9 mouse cellular contexts compared by ENCODE assay signal in genomic region chr5:3648206-3648848, GRCm38 (mm10). TPM values are rescaled to one million over a fixed set of nuclear protein-coding genes. Genes with fewer than 3 reads are reported as not detected.
DNase-seq lines count a peak whose midpoint lies in the region; ATAC-seq lines count a peak whose summit lies in the region.
"Had no signal": no experiment of that assay in that cellular context is flagged by ENCODE, and none has a peak within 500 bp of the region (broad histone marks: within the 10 kb centered on the region; RNA-seq: fewer than 3 reads in every experiment).

No protein-coding gene starts in this region.

- DNase-seq in embryo, embryonic 10.5 days (ENCODE audit: low spot score) = peak; percentile 11
- no peak for DNase-seq in embryo, embryonic 9.5 days (ENCODE audit: extremely low spot score)
- peak; percentile 11 for DNase-seq in CD4-positive helper T cell, adult 2 months (ENCODE audit: low read depth, low spot score)
- DNase-seq in hindbrain, embryonic 10.5 days (ENCODE audit: low spot score) = no peak
- DNase-seq in layer of hippocampus, postnatal 14 days (ENCODE audit: low spot score in 2 of 2) = no peak
- DNase-seq in gastrocnemius, postnatal 10 days = no peak
- no peak for DNase-seq in thymus, postnatal 36 days

- H3K4me3 ChIP-seq in hindbrain, embryonic 10.5 days = peak overlapping the region; percentile 91
- peak overlapping the region; percentile 99 for H3K4me3 ChIP-seq in liver, embryonic 16.5 days (ENCODE audit: low read depth, low read length)

- 0 out of 2 replicates have a peak, but pooled peaks cover 5% of the 10 kb centered on the region for H3K9me3 ChIP-seq in hindbrain, embryonic 10.5 days
- H3K9me3 ChIP-seq in liver, embryonic 16.5 days (replicated peaks; ENCODE audit: control insufficient read depth, low read length) = no peaks in the 10 kb centered on the region

- peaks cover 14% of the 10 kb centered on the region for H3K4me1 ChIP-seq in hindbrain, embryonic 10.5 days (replicated peaks)
- H3K4me1 ChIP-seq in liver, embryonic 16.5 days (ENCODE audit: control insufficient read depth, low read depth, low read length) = peaks cover 11% of the 10 kb centered on the region

- peaks cover 21% of the 10 kb centered on the region for H3K36me3 ChIP-seq in hindbrain, embryonic 10.5 days
- peaks cover 8% of the 10 kb centered on the region for H3K36me3 ChIP-seq in liver, embryonic 16.5 days (ENCODE audit: control insufficient read depth, insufficient read depth)

- ATAC-seq in liver, embryonic 16.5 days (ENCODE audit: low read depth) = no peak

- H3K27ac ChIP-seq in hindbrain, embryonic 10.5 days = no peak overlapping the region; the same call in 1 of the 2 replicates
- no peak overlapping the region for H3K27ac ChIP-seq in liver, embryonic 16.5 days (ENCODE audit: low read length)

- peak overlapping the region; percentile 77 for H3K4me2 ChIP-seq in liver, embryonic 16.5 days (ENCODE audit: low read depth, low read length)

- H3K27me3 ChIP-seq in hindbrain, embryonic 10.5 days (ENCODE audit: insufficient read depth, poor library complexity, severe bottlenecking) = no peaks in the 10 kb centered on the region
- no peaks in the 10 kb centered on the region for H3K27me3 ChIP-seq in liver, embryonic 16.5 days (ENCODE audit: control insufficient read depth, insufficient read depth, low read depth, low read length)

- H3K9ac ChIP-seq in liver, embryonic 16.5 days (ENCODE audit: low read depth, low read length) = no peak overlapping the region

- WGBS in hindbrain, embryonic 10.5 days = 60% methylated on average over 4 of the region's 4 CpGs
- 38% methylated on average over 4 of the region's 4 CpGs for WGBS in liver, embryonic 16.5 days (ENCODE audit: insufficient replicate concordance)

RNA-seq across cellular contexts. Expression of gene Tmbim7, which starts 2.7 kb away (rescaled TPM):
- polyA plus RNA-seq in hindbrain, embryonic 10.5 days (2016; fragmentation: Nextera tagmentation; extraction: Ambion mirVana) = not detected in 2 replicates
- not detected in 2 replicates for polyA plus RNA-seq in liver, embryonic 16.5 days (2015; fragmentation: Nextera tagmentation; extraction: Ambion mirVana)
- not detected for total RNA-seq in layer of hippocampus, postnatal 14 days (2021)
- total RNA-seq in gastrocnemius, postnatal 10 days (2021) = not detected
- polyA plus RNA-seq: large intestine, adult 2 months had no signal

RNA-seq across cellular contexts. Expression of gene Gatad1, which starts 8.7 kb away (rescaled TPM):
- 76.4 and 78.7 TPM in 2 replicates for polyA plus RNA-seq in hindbrain, embryonic 10.5 days (2016; fragmentation: Nextera tagmentation; extraction: Ambion mirVana)
- polyA plus RNA-seq in liver, embryonic 16.5 days (2015; fragmentation: Nextera tagmentation; extraction: Ambion mirVana) = 18.7 and 20.7 TPM in 2 replicates
- 100 to 1,000 TPM; 109 to 114 TPM for total RNA-seq in layer of hippocampus, postnatal 14 days (2021)
- total RNA-seq in gastrocnemius, postnatal 10 days (2021) = 10 to 100 TPM; 81.1 to 81.8 TPM

RNA-seq across cellular contexts. Expression of gene Rbm48, which starts 51.9 kb away (rescaled TPM):
- 11.1 and 14.3 TPM in 2 replicates for polyA plus RNA-seq in hindbrain, embryonic 10.5 days (2016; fragmentation: Nextera tagmentation; extraction: Ambion mirVana)
- 5.5 and 7.0 TPM in 2 replicates for polyA plus RNA-seq in liver, embryonic 16.5 days (2015; fragmentation: Nextera tagmentation; extraction: Ambion mirVana)
- 10 to 100 TPM; 12.9 to 13.0 TPM for total RNA-seq in layer of hippocampus, postnatal 14 days (2021)
- total RNA-seq in gastrocnemius, postnatal 10 days (2021) = 1 to 10 TPM; 4.5 to 7.3 TPM

RNA-seq across cellular contexts. Expression of gene Pex1, which starts 52.5 kb away (rescaled TPM):
- polyA plus RNA-seq in hindbrain, embryonic 10.5 days (2016; fragmentation: Nextera tagmentation; extraction: Ambion mirVana) = 16.9 and 17.2 TPM in 2 replicates
- polyA plus RNA-seq in liver, embryonic 16.5 days (2015; fragmentation: Nextera tagmentation; extraction: Ambion mirVana) = 5.6 and 6.4 TPM in 2 replicates
- total RNA-seq in layer of hippocampus, postnatal 14 days (2021) = 10 to 100 TPM; 22.6 to 26.6 TPM
- total RNA-seq in gastrocnemius, postnatal 10 days (2021) = 1 to 10 TPM; 8.1 to 9.6 TPM

Comparison
In these comparisons a context has a peak if more than half of its experiments do, and no peak if none do; other contexts are left out.
1. DNase-seq: peak in embryo, embryonic 10.5 days (single experiment) and CD4-positive helper T cell, adult 2 months (single experiment); none in embryo, embryonic 9.5 days (single experiment), hindbrain, embryonic 10.5 days (single experiment), layer of hippocampus, postnatal 14 days (0 of 2), gastrocnemius, postnatal 10 days (single experiment) and thymus, postnatal 36 days (0 of 2).